Mouse (Mus musculus) spleen, adult 2 months (tissue): Measurements from ENCODE around the gene Park7. TPM values are rescaled to one million over a fixed set of nuclear protein-coding genes. Genes with fewer than 3 reads are reported as not detected.

Experiments
- DNase-seq, 2 experiments: peaks; one replicate each; pipeline versions ENCODE4 v3.0.0 to v3.0.0-alpha.2; 2012 to 2021; ENCODE audit warnings: low spot score in 2 of 2, low read depth in 1 of 2
- H3K27ac ChIP-seq: fragments of 200-500 bp; 2 replicates; pipeline ENCODE4 v1.5.1; 2012; ENCODE audit warnings: low read length, inconsistent platforms; ENCODE audit not compliant: insufficient read depth
- H3K27me3 ChIP-seq: fragments of 200-500 bp; 2 replicates; pipeline ENCODE4 v1.6.1; 2012; ENCODE audit warnings: mild to moderate bottlenecking, moderate library complexity, low read length, inconsistent platforms; ENCODE audit not compliant: control insufficient read depth, insufficient read depth
- H3K36me3 ChIP-seq: fragments of 200-500 bp; 2 replicates; pipeline ENCODE4 v1.6.1; 2012; ENCODE audit warnings: mild to moderate bottlenecking, low read length, inconsistent platforms; ENCODE audit not compliant: control insufficient read depth, insufficient read depth
- H3K4me1 ChIP-seq: fragments of 200-500 bp; 2 replicates; pipeline ENCODE4 v1.6.1; 2011; ENCODE audit warnings: inconsistent platforms; ENCODE audit not compliant: control insufficient read depth, insufficient read depth, insufficient read length
- H3K4me3 ChIP-seq: fragments of 200-500 bp; 2 replicates; pipeline ENCODE4 v1.5.1; 2011; ENCODE audit warnings: mild to moderate bottlenecking, inconsistent platforms; ENCODE audit not compliant: insufficient read depth, insufficient read length; ENCODE audit errors: extremely low read depth
- CTCF ChIP-seq: fragments of 200-500 bp; IDR thresholded peaks from 2 replicates; pipeline ENCODE4 v1.5.1; 2011; ENCODE audit warnings: mild to moderate bottlenecking, inconsistent platforms; ENCODE audit not compliant: insufficient read depth, insufficient read length, insufficient replicate concordance; ENCODE audit errors: extremely low read depth
- POLR2A ChIP-seq: fragments of 200-500 bp; IDR thresholded peaks from 2 replicates; pipeline ENCODE4 v1.6.1; 2011; ENCODE audit warnings: low read depth, low read length, inconsistent platforms
- WGBS: fragments of 180-500 bp; shearing (Covaris S2); methylation state at CpG from one replicate; pipeline ENCODE4 v1.1.7; 2018; 5-methylcytosine and 5-hydroxymethylcytosine counted together
- polyA plus RNA-seq: library from polyadenylated mRNA; depleted of rRNA; stranded (reverse); fragments of >200 nt; gene quantifications from 2 replicates; pipeline ENCODE4 v1.2.3, GENCODE M21; 2012

Gene Park7
- polyA plus RNA-seq, 1 experiment: 51.4 TPM

DNA sequence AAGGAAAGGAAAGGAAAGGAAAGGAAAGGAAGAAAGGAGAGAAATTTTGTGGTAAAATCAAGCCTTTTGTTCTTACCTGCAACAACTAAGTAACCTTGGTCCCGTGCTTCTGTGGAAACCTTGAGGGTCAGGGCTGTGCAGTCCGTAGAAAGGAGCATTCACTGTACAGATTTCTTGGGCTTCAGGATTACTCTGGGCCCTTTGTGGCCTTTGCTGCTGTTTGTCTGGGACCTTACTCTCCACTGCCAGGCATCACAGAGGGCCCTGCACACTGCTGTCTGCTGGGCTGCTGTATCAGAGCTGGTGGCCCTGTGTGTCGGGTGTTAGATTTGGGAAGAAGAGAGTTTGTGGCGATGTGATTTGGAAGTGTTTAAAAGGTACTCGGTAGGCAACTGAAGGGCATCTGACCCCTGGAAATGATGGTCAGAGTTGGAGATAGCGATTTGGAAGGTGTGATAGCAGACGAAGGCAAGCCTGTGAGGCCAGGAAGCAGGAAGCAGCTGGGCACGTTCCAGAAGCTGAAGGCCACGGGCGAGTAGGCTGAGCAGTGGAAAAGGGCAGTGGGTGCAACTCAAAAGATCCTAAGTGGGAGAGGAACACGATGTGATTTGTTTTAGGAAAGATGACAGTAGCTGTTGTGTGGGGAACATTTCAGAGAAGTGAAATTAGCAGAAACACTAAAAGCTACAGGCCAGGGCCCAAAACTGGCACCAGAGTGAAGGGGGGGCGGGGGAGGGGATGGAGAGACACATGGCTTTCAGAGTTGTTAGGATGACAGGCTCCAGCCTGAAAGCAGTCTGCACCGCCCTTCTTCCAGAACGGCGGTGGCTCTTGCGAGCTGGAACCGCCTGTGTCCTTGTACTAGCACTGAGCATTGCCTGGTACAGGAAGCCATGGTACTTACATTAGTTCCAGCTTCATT lies 44.7 kb downstream of the Park7 start:
- no peak for DNase-seq
- Histone ChIP-seq H3K36me3 (peaks cover 3% of the 10 kb centered on the region; the same call in 1 of the 2 replicates), H3K4me1 (no peaks in the 10 kb centered on the region), H3K27me3 (no peaks in the 10 kb centered on the region), H3K27ac (peak overlapping the region; percentile 61), H3K4me3 (no peak overlapping the region)
- WGBS: 54% methylated on average over 17 of the region's 17 CpGs
- TF ChIP-seq CTCF: no peak
- no peak for TF ChIP-seq POLR2A

GRCm38 (mm10) chr4:150868859-150869258 lies 45.4 kb downstream of the Park7 start:
- no peaks in the 10 kb centered on the region for H3K4me1 ChIP-seq
- H3K27me3 ChIP-seq: no peaks in the 10 kb centered on the region
- no peak overlapping the region for H3K27ac ChIP-seq
- 86% methylated on average over 2 of the region's 2 CpGs for WGBS
- TF ChIP-seq POLR2A: no peak
- no peak for TF ChIP-seq CTCF
- no peak overlapping the region for H3K4me3 ChIP-seq
- DNase-seq: no peak
- peaks cover 3% of the 10 kb centered on the region; the same call in 1 of the 2 replicates for H3K36me3 ChIP-seq

- no peak for TF ChIP-seq CTCF
- H3K27me3 ChIP-seq: no peaks in the 10 kb centered on the region
- no peak overlapping the region for H3K4me3 ChIP-seq
- no peak overlapping the region for H3K27ac ChIP-seq
- DNase-seq: no peak
- 86% methylated on average over 6 of the region's 6 CpGs for WGBS
- peaks cover 3% of the 10 kb centered on the region; the same call in 1 of the 2 replicates for H3K36me3 ChIP-seq
- H3K4me1 ChIP-seq: no peaks in the 10 kb centered on the region
Measured at GRCm38 (mm10) chr4:150868161-150868560, 46.1 kb downstream of the Park7 start.

DNA sequence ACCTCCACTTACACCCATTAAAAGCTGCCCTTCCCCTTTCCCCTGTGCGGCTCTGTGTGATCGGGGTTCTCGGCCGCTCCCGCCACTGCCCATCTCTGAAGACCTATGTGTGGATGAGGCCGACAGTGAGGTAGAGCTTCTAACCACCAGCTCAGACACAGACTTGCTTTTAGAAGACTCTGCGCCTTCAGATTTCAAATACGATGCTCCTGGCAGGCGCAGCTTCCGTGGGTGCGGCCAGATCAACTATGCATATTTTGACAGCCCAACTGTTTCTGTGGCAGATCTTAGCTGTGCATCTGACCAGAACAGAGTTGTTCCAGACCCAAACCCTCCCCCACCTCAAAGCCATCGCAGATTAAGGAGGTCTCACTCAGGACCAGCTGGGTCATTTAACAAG lies 47.7 kb downstream of the Park7 start:
- 97% methylated on average over 10 of the region's 12 CpGs for WGBS
- H3K27ac ChIP-seq: no peak overlapping the region
- no peak for DNase-seq

DNA sequence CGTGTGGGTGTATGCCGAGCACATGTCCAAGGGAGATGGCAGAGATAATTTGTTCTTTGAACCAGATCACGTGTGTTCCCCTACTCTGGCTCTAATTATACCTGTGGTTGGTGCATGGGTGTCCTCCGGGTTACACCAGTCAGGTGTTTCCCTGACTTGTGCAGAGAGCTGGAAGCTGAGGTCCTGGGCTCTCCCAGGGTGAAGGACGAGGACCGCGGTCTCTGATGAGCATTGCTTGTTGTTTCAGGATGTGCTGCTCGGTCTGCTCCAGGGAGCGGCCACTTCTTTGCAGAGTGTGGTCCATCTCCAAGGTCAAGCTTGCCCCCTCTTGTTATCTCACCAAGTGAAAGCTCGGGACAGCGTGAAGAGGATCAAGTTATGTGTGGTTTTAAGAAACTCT lies 48.2 kb downstream of the Park7 start:
- no peak for DNase-seq
- TF ChIP-seq CTCF: no peak
- TF ChIP-seq POLR2A: no peak
- 89% methylated on average over 11 of the region's 11 CpGs for WGBS
- Histone ChIP-seq H3K4me3 (no peak overlapping the region), H3K36me3 (peaks cover 3% of the 10 kb centered on the region; the same call in 1 of the 2 replicates), H3K27me3 (no peaks in the 10 kb centered on the region), H3K4me1 (no peaks in the 10 kb centered on the region), H3K27ac (no peak overlapping the region)

More for the DNA sequence above, 47.7 kb downstream of the Park7 start:
- Histone ChIP-seq H3K4me1 (no peaks in the 10 kb centered on the region), H3K4me3 (no peak overlapping the region), H3K27me3 (no peaks in the 10 kb centered on the region), H3K36me3 (peaks cover 3% of the 10 kb centered on the region; the same call in 1 of the 2 replicates)
- TF ChIP-seq CTCF: no peak
- TF ChIP-seq POLR2A: no peak

DNA sequence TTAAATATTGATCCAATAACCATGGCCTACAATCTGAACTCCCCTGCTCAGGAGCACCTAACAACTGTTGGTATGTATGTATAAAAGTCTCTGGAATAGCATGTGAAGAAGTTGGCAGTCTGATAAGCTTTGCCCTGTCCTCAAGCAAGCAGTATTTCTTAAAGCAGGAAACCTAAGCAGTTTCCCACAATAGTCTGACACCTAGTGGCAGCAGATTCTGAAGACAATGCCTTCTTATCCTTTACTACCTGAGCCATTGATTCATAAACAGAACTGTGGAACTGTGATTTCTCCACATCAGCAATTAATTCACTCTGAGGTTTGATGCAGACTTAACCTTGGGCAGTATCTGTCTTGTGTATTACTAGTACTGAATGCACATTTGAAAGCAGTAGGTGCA lies 48.9 kb downstream of the Park7 start:
- DNase-seq: no peak
- Histone ChIP-seq H3K4me3 (no peak overlapping the region), H3K36me3 (peaks cover 3% of the 10 kb centered on the region; the same call in 1 of the 2 replicates), H3K27ac (no peak overlapping the region), H3K4me1 (no peaks in the 10 kb centered on the region), H3K27me3 (no peaks in the 10 kb centered on the region)
- TF ChIP-seq CTCF (no peak), POLR2A (no peak)
